Mouse (Mus musculus) small intestine, adult 2 months (tissue): Measurements from ENCODE around the gene Gm20388.

ENCODE experiments used
- CTCF ChIP-seq: fragments of 200-500 bp; IDR thresholded peaks from 2 replicates; pipeline ENCODE4 v1.5.1; 2012; ENCODE audit warnings: low read depth, mild to moderate bottlenecking, control low read depth, inconsistent platforms, low read length, moderate library complexity, mixed read lengths; ENCODE audit not compliant: insufficient replicate concordance, insufficient read length; ENCODE audit errors: extremely low read depth
- POLR2A ChIP-seq: fragments of 200-500 bp; IDR thresholded peaks from 2 replicates; pipeline ENCODE4 v1.6.1; 2012; ENCODE audit warnings: low read depth, mild to moderate bottlenecking, control low read depth, inconsistent platforms, low read length, moderate library complexity

- TF ChIP-seq CTCF (no peak), POLR2A (no peak)
Observed at GRCm38 (mm10) chr8:120476711-120477575, 566.3 kb downstream of the Gm20388 start.
